Mouse (Mus musculus) A20 (cell line): ENCODE data around the gene Tmem242.

Experiments
- DNase-seq: peaks from one replicate; pipeline ENCODE4 v3.0.0-alpha.2; 2011; ENCODE audit warnings: low read depth, low spot score

The Tmem242 gene

DNA sequence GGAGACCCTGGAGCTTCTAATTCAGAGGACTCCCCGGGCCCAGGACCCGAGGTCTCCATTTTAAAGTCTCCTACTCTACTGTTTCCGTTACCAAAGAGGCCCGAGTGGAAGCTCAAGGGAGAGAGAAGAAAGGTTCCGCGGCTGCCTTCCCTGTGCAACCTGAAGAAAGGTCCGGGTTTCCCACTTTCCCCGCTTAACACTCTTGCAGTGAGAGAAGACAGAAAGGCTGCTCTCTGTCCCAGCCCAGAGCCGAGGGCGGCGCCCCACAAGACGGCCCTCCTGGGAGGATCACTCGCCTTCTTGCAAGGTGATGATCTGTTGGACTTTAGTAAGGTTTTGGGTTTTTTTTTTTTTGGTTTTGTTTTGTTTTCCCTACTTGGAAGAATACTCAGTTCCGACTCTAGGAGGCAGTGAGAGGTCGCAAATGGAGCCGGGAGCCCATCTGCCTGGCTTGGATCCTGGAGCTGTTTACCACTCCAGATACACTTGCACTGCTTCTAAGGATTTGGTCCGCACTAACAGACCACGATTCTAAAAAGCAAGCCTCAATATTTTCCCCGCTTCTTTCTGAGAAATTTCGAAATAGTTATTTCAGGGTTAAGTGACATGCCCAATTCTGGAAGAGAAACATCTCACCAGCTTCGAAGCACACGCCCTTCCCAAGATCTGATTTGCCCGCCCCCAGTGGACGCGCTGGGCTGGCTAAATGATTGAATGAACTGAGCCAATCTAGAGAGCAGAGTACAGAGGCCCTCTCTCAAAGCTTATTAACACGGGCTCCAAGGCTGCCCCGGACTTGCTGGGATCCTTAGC, at the start of gene Tmem242:
TSS of gene Tmem242 (minus strand) at position 101 of the 813 bp plus-strand sequence.
- peak; percentile 92 for DNase-seq

DNA sequence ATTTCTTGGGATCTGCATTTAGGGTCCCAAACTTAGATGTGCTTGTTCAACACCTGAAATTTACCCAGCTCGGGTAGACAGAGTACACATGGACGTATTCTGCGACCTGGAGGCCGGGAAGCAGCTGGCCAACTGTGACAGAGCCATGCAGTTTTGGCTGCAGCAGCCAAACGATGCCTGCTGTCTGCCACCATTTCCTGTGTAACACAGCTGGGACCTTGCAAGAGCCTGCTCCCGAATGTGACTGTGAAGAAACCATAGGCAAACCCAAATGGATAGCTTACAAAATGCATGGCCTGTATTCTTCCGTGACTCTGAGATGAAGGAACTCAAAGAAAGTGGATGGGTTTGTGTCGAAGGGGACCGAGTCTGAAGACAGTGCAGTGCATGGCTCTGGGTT, 48.1 kb upstream of the Tmem242 start:
- DNase-seq: no peak

DNA sequence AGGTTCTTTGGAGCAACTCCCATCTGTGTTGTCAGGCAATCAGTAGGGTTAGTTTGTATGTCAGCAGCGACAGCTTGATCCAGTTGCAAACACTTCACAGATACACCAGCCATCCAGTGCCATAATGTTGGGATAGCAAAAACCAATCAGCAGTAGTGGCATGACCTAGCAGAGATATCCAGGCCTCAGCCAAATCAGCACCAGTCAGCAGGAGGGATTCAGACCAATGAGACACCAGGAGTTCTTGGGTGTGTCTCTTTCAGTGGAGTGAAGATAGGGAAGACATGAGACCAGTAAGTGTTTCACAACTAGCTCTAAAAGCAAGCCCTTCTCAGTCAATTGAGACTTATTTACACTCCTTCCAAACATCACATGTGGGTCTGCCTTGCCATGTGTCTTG, 44.6 kb upstream of the Tmem242 start:
- peak; percentile 11 for DNase-seq

DNA sequence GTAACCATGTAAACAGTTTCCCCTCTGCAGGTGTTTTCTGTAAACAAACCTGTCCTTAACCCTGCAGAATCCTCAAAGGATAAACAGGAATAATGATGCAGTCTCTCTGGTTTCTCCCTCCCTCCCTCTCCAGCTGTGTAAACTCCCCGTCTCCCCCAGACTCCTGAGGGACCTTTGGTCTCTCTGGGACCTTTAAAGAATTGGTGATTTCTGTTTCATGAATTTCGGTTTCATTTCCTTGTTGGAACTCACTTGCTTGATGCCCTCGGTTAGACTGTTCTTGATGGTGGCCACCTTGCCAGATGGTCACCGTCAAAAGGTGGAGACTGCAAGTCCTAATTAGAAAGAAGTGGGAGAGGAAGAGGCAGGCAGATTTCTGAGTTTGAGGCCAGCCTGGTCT, 43.4 kb upstream of the Tmem242 start:
- DNase-seq: peak; percentile 83

DNA sequence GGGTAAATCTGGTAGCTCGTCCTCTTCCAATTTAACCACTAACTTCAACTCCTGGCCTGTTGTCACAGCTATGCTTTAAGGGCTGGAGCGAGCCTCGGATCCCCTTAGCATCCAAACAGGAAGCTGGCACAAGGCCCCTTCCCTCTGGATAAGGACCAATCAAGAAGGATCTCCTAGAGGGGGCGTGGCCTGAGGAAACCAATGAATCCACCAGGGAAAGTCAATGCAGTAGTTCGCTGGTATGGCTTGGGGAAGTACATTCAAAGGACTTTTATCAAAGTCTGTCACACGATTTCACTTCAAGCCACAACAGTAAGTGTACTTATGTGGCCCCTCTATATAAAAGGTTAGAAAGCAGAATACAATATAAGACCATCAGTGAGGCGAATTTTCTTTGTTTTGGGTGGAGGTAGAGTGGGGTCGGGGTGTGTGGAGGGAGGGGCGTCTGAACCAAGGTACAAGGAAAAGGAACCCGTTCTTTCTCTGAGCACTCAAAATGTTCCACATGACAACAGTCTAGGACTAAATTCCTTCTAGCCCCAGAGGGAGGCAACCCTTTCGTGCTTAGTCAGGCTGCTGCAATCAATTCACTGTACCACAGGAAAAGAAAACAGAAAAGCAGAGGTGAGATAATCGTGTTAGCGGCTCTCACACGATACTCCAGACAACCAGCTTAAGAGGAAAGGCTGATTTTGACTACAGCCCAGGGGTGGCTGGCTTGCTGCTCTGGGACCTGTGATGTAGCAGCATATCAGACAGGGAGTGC, 36.1 kb upstream of the Tmem242 start:
- no peak for DNase-seq

DNA sequence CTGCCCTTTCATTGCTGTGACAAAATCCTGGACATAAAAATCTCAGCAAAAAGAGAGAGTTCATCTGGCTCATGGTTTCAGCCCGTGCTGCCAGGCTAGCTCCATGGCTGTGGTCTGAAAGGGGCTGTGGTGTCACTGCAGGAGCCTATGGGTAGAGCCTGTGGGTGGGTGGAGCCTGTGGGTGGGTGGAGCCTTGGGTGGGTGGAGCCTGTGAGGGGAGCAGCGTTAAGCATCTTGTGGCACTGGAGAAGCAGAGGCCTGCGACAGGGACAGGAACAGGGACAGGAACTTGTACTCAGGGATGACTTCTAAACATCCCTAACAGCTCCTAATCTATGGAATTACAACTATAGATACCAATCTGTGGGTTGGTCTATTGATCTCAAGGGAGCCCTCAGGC, 32.2 kb upstream of the Tmem242 start:
- DNase-seq: peak; percentile 30

DNA sequence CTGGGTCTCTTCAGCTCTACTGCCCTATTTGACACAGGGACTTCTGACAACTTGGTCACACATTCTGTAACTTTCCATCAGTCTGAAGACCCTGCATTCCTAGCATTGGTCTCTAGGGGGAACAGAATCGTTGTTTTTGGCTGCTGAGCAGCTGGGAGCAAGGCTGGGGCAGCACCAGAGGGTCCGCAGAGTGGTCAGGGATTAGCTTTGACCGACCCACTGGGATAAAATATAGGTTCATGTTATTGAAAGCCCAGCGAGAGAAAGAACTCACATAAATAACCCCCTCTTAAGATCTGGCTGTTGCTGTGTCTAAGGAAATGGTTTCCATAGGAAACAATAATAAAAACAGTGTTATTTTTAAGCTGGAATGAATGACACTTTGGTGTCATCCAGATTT, 27.1 kb upstream of the Tmem242 start:
- DNase-seq: no peak

DNA sequence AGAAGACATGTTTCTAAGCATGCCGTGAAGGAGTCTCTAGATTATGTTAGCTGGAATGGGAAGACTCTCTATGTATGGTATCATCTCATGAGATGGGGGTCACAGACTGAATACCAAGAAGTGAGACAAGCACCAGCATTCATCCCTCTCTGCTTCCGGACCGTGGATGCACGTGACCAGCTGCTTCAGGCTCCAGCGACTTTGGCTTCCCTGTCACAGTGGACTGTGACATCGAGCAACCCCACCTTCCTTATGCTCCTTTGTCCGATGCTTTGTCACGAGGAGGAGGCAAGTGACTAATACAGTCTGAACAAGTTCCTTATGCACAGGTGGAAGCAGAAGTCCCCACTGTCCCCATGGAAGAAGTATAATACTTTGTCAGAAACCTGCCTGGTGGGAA, 26.7 kb upstream of the Tmem242 start:
- no peak for DNase-seq

DNA sequence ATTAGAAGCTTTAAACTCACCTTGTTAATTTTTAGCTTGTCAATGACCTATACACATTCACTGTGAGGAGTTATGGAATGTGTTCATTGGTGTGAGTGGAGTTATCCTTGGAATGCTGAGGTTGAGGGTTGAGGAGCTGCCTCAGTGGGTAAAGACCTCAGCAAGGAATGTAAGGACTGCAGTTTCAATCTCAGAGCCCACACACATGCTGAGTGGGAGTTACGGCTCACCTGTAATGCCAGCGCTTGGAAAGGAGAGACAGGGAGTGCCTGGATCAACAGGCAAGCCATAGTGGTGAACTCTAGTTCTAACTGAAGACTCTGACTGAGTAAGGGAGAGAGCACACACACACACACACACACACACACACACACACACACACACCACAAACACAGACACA, 23.9 kb upstream of the Tmem242 start:
- no peak for DNase-seq

DNA sequence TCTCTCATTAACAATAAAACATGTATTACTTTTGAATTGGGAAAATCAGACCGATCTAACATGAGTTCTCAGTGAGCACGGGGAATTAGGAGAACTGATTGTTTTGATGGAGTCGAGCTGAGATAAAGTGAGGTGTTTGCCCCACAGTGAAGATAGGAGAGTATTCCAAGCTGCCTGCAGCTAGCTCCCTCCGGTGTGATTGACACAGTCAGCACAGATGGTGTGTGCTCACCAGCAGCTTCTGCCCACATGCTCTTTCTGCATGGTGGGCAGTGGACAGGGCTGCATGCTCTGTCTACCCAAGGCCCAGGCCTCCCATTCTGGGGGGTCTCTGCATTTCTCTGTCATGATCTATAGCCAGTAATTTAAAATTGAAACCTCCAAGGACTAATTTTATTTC, 13.6 kb upstream of the Tmem242 start:
- no peak for DNase-seq

DNA sequence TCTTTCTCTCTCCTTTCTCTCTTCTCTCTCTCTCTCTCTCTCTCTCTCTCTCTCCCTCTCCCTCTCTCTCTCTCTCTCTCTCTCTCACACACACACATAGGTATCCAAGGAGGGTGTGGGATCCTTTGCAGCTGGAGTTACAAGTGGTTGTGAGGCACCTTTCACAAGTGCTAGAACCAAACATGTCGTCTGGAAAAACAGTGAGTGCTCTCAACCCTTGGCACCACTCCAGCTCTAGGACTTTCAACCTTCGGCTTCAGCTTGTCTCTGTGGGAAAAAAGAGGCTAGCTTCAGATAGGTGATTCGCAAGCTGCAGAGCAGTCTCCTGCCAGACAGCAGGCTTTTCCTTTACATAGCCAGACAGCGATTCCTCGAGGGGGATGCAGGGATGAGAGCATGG, 3.7 kb upstream of the Tmem242 start:
- DNase-seq: no peak

DNA sequence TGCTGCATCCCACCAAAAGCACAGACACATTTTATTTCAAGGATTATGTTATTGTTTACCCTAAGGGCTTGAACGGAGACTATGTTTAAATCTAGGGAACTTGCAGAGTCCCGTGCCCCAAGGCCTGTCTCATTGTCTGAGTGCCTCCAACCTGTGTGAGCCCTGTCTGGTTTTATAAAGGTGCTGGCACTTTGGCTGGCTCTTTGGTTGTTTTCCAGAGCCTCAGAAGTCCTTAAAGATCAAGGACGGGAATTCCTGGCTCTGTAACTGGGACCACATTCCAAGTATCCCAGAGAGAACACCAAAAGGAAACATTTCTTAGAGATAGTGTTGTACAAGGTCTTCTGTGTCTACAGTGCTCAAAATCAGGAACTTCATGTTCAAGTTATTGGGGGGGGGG, 3.2 kb upstream of the Tmem242 start:
- DNase-seq: no peak

DNA sequence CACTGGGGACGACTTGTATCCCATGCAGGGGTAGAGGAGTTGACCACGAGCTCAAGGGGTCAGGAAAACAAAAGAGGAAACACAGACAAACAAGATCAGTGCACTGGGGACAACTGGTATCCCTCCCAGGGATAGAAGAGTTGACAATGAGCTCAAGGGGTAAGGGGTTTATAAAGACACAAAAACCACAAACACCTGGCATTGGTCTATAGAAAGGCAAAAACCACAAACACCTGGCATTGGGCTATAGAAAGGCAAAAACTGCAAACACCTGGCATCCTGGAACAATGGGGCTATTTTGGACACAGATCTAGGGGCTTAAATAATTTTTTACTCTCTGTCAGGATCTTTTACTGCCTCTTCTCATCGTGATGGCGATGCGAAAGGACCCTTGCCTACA, 2.3 kb upstream of the Tmem242 start:
- peak; percentile 71 for DNase-seq

DNA sequence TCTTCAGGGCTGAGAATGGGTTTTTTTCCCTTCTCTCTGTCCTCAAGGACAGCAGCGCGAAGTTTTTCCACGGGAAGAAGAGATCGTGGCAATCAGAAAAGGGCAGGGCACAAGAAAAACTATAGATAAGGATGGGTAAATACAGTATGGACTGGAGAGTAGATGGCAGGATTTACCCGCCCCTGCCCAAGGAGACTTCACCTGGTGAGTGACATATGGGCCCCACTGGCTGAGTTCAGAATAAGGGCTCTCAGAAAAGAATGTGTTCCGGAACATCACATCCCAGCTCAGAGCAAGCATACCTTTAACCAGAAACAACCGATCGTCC, 264 bp downstream of the Tmem242 start:
- DNase-seq: no peak

DNA sequence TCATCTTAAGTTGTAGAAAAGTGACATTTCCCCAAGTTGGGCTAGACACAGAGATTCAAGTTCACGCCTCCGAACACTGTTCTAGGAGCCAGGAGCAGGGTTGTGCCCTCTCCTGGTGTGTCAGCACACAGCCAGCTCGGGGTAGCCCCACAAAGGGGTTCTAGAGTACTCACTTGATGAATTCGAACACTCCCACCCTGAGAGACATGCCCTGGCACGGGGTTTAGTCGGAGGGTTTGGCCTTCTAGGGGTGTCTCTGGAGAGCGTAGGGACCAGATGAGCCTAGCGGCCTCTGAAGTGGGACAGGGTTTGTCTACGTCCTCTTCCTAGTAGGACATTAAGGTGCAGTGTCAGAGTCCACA, 10.3 kb downstream of the Tmem242 start:
- no peak for DNase-seq

DNA sequence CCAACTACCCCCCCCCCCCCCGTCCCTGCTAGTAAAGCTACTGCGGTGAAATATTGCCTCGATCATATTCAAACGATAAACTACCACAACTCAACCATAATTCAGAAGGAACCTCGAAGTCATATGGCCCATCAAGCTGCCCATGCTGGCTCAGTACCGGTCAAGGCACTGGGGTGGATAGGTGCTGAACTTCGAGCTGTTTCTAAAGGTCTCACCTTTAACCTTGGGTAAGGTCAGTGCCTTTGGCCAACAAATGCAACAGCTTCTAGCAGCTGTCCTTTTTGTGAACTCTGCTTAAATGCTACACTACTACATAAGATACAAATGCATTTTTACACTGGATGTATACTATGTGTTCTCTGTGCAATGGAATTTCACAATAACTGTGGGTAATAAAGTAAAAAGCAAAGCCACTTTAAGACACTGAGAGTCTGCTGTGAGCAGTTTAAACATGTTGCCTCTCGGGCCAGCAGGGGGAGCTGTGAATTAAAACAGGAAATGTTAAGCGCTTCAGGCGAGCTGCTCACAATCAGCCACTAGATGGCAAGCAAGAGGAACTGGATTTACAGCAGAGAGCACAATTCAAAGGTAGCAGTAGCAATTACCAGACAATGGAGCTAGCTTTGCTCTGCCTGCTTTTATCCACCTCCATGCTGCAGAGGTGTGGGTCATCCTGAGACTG, 10.8 kb downstream of the Tmem242 start:
- peak; percentile 89 for DNase-seq

DNA sequence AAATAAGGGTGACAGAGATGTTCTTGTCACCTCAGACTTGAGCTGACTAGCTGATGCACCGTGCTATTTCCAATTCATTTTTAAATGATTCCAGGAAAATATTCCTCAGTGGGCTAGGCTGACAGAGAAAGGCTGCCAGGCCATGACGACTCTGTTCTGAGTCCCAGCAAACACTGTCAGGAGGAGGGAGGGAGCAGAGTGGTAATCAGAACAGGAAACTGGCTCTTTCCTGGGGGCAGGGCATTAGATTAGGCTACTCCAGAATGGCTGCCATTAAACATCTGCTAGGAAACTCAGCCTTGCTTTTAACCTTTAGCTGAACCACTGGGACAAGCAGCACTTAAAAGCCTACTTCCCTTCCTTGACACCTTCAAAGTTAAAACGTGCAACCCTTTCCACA, 14.9 kb downstream of the Tmem242 start:
- no peak for DNase-seq

DNA sequence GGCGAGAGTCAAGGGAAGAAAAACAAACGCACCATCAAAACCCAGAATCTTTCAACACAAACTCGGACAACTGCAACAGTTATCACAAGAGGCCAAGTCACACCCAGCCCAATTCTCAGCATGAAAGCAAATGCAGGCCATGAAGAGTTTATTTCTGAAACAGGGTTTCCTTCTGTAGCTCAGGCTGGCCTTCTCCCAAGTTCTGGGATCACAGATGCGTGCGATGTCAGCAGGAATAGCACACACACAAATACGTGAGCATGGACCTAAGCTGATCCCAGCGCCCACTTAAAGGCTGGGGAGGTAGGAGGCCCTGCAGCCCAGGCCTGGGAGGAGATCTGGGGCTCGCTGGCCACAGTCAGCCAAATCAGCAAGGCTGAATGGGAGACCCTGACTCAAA, 15.9 kb downstream of the Tmem242 start:
- DNase-seq: no peak

DNA sequence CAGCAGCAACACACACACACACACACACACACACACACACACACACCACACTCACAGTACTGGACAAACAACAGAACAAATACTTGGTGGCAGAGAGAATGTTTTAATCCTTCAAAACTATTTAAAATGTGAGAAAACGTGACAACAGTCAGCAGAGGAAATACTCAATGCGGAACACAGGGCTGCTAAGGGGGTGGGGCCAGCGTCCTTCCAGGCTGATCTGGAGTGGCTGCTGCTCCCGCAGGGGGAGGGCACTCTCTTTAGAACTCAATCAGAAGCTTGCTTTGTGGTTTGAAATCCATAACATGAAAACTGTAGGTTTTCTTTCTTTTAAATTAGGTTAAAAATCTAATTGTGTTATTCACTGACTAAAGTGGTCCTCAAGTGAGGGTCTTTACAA, 18.2 kb downstream of the Tmem242 start:
- no peak for DNase-seq

DNA sequence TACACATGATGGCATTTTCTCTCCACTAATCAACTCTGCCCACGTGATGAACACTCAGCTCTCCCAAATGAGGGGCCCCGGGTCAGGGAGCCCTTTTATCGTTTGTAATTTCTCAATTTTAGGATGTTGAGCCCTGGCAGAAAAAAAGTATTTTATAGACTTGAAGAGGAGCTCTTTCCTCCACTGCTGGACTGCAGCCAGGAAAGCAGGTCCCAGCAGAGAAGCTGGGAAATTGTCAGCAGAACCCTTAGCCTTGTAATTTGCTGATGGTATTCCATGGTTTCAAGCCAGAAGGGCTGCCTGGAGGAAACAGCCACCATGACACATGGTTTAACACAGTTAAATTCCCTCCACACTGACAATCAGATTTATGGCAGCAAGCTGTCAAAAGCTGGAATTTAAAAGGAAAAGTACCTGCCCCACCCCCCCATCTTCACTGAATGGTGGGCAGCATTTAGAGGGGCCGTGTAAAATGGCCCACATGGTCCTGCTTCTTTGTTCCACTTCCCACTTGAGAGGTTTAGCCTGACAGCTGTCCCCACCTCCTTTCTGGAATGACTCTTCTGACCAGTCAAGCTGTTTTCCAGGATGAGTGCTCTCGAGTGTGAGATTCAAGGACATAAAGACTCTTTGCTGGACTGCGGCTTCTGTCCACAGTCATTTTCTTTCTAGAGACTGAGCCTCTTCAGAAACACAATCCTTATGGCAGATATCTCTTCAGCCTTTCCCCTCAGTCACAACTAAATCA, 20.1 kb downstream of the Tmem242 start:
- DNase-seq: no peak

DNA sequence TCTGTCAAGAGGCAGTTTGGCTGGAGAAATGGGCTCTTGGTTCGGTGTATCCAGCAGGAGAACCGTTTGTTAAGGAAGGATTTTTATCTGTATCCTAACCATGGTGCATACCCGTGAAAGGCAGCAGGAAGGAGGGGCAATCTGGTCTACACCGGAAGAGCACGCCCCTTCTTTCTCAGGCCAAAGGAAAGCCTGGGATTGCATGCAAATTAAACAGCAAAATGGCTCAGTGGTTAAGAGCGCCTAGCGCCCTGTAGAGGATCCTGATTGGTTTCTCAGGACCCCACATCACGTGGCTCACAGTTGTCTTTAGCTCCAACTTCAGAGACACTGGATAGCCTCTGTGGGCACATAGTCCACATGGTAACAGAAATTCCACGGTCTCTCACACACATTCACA, 21.0 kb downstream of the Tmem242 start:
- no peak for DNase-seq

DNA sequence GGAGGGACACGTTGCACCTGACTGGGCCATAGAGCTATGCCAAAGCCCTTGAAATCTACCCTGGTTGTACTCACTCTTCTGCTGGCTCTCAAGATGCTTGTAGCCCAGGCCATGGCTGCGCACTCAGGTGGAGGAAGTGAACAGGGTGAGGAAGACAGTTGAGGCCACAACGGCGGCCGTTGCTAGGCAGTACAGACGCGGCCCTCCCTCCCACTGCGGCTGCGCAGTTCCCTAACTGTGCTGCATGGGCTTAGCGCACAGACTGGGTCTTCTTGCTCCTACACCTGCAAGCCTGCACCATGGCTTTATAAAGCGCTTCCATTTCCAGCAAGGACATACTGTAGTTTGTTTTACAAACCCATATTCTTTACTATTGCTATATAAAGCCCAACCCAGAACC, 21.5 kb downstream of the Tmem242 start, which contains the start of gene Ldhal6b:
TSS of gene Ldhal6b (minus strand) at position 223 of the 400 bp plus-strand sequence.
- DNase-seq: no peak
